Mouse (Mus musculus) adipocyte (in vitro differentiated cells): ENCODE measurements around the gene 9230102O04Rik.

Experiments used
- DNase-seq: peaks from one replicate; pipeline ENCODE4 v3.0.0-alpha.2; 2016; ENCODE audit warnings: low spot score

9230102O04Rik gene

GRCm38 (mm10) chr2:9885217-9885770, 4.0 kb downstream of the 9230102O04Rik start:
- no peak for DNase-seq

- DNase-seq: no peak
Measured at GRCm38 (mm10) chr2:9884533-9885216, 4.7 kb downstream of the 9230102O04Rik start.

- DNase-seq: no peak
Measured at GRCm38 (mm10) chr2:9883803-9884532, 5.4 kb downstream of the 9230102O04Rik start.

- DNase-seq: no peak
Measured at GRCm38 (mm10) chr2:9882926-9883802, 6.2 kb downstream of the 9230102O04Rik start.

GRCm38 (mm10) chr2:9882371-9882925, 6.9 kb downstream of the 9230102O04Rik start:
- no peak for DNase-seq

- no peak for DNase-seq
Measured at GRCm38 (mm10) chr2:9881611-9882023, 7.7 kb downstream of the 9230102O04Rik start.

GRCm38 (mm10) chr2:9881051-9881591, 8.2 kb downstream of the 9230102O04Rik start, which contains the start of gene 4930412O13Rik:
4930412O13Rik (plus strand) TSS chr2:9881252.
- DNase-seq: no peak

- DNase-seq: no peak
Measured at GRCm38 (mm10) chr2:9880271-9880670, 9.1 kb downstream of the 9230102O04Rik start.

GRCm38 (mm10) chr2:9879493-9879892, 9.8 kb downstream of the 9230102O04Rik start:
- DNase-seq: peak; percentile 94

GRCm38 (mm10) chr2:9879092-9879491, 10.2 kb downstream of the 9230102O04Rik start:
- no peak for DNase-seq

- peak; percentile 36 for DNase-seq
Measured at GRCm38 (mm10) chr2:9878564-9879081, 10.7 kb downstream of the 9230102O04Rik start.

GRCm38 (mm10) chr2:9877966-9878563, 11.3 kb downstream of the 9230102O04Rik start:
- no peak for DNase-seq

GRCm38 (mm10) chr2:9877326-9877690, 12.0 kb downstream of the 9230102O04Rik start:
- no peak for DNase-seq

- DNase-seq: no peak
Measured at GRCm38 (mm10) chr2:9876621-9877325, 12.6 kb downstream of the 9230102O04Rik start.

- DNase-seq: no peak
Measured at GRCm38 (mm10) chr2:9875676-9876357, 13.5 kb downstream of the 9230102O04Rik start.

GRCm38 (mm10) chr2:9875220-9875619, 14.1 kb downstream of the 9230102O04Rik start:
- no peak for DNase-seq

- no peak for DNase-seq
Measured at GRCm38 (mm10) chr2:9874467-9875219, 14.7 kb downstream of the 9230102O04Rik start.

- DNase-seq: no peak
Measured at GRCm38 (mm10) chr2:9873757-9874156, 15.6 kb downstream of the 9230102O04Rik start.

GRCm38 (mm10) chr2:9872682-9873081, 16.7 kb downstream of the 9230102O04Rik start:
- DNase-seq: no peak
